In the genomic region with DNA sequence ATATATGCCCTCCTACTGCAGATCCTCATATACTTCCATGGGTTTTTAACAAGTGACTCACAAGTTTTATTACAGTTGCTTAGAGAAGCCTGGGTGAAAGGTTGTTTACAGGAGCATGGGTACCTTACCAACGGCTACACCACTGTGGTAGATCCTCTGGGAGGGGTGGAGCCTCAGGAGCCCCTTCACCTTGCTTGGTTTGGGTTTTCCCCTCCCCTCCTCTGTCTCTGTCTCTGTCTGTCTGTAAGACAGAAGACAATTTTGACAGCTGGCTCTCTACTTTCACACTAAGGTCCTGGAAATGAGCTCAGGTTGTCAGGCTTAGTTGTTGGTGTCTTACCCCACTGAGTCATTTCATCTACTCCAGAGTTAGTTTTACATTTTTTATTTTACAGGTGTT, we compare ENCODE assay signal across 7 mouse cellular contexts.
"Had no signal": no experiment of that assay in that cellular context is flagged by ENCODE, and none has a peak within 500 bp of the region (broad histone marks: within the 10 kb centered on the region; RNA-seq: fewer than 3 reads in every experiment).

No protein-coding gene starts in this region.

- DNase-seq: kidney, adult 8-10 months; kidney, postnatal 25 days; left cerebral cortex, postnatal 4 days; lung, adult 18-20 months; retina, postnatal 1 day; thymus, postnatal 14 days had no signal

- ATAC-seq: midbrain, embryonic 16.5 days had no signal
